7 mouse cellular contexts compared by ENCODE assay signal in the genomic region with DNA sequence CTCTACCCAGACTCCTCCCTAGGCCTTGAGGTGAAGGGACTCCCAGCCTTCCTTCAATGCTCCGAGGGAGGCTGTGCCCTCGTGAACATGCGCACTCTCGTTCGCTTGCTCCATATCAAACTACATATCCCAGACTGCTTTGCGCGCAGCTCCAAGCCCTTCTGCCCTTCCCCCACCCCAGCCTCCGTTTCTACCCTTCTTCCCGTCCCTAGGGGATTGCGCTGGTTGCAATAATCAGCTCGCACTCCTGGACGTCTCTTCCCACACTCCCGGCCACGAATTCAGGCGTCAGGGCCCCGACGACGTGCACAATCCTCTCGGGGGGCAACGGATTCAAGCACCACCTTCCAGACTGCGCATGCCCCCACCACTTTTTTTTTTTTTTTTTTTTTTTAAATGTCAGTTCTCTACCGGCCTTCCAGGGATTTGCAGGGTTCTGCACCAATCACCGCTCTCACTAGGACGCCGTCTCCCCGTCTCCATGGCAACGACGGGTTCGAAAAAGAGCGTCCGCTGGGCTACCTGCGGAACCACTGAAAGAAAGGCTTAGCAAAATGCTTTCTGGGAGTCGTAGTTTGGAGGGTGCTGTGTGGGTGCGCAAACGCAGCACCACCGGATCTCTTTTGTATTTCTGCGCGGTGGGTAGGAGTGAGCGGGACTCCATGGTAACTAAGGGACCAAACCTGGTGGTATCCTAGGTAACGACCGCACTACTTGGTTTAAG. TPM values are rescaled to one million over a fixed set of nuclear protein-coding genes. Genes with fewer than 3 reads are reported as not detected.
DNase-seq lines count a peak whose midpoint lies in the region; ATAC-seq lines count a peak whose summit lies in the region.

A gene (minus strand): TSS at position 478 of the 724 bp plus-strand sequence.

- no peaks in the 10 kb centered on the region for H3K9me3 ChIP-seq in embryonic facial prominence, embryonic 10.5 days
- no peaks in the 10 kb centered on the region; the same call in 1 of the 2 replicates for H3K9me3 ChIP-seq in limb, embryonic 10.5 days (replicated peaks)
- no peaks in the 10 kb centered on the region for H3K9me3 ChIP-seq in midbrain, embryonic 13.5 days

- under 1% methylated on average over 41 of the region's 41 CpGs for WGBS in embryonic facial prominence, embryonic 10.5 days
- WGBS in limb, embryonic 10.5 days, result under 1% methylated on average over 41 of the region's 41 CpGs
- under 1% methylated on average over 41 of the region's 41 CpGs for WGBS in midbrain, embryonic 13.5 days

- peak within 1 kb of the TSS; percentile 95 for H3K27ac ChIP-seq in embryonic facial prominence, embryonic 10.5 days (replicated peaks)
- H3K27ac ChIP-seq in limb, embryonic 10.5 days, result peak within 1 kb of the TSS; percentile 93
- H3K27ac ChIP-seq in midbrain, embryonic 13.5 days, result peak within 1 kb of the TSS; percentile 97

- DNase-seq in adrenal gland, postnatal 10 days, result peak; percentile 93
- DNase-seq in embryonic facial prominence, embryonic 10.5 days (ENCODE audit: low spot score), result peak; percentile 95
- DNase-seq in kidney, adult 11 months, result peak; percentile 97
- peak; percentile 93 for DNase-seq in limb, embryonic 10.5 days (ENCODE audit: low spot score)
- peak; percentile 78 for DNase-seq in spleen, adult 12 weeks (ENCODE audit: low spot score)

- H3K4me2 ChIP-seq in midbrain, embryonic 13.5 days (replicated peaks), result peak within 1 kb of the TSS; percentile 54

- peak within 1 kb of the TSS; percentile 71 for H3K4me3 ChIP-seq in embryonic facial prominence, embryonic 10.5 days
- H3K4me3 ChIP-seq in limb, embryonic 10.5 days, result peak within 1 kb of the TSS; percentile 68
- H3K4me3 ChIP-seq in midbrain, embryonic 13.5 days (replicated peaks), result peak within 1 kb of the TSS; percentile 58

- H3K36me3 ChIP-seq in embryonic facial prominence, embryonic 10.5 days (replicated peaks), result no peaks in the 10 kb centered on the region
- H3K36me3 ChIP-seq in limb, embryonic 10.5 days, result no peaks in the 10 kb centered on the region
- peaks cover 4% of the 10 kb centered on the region; the same call in 1 of the 2 replicates for H3K36me3 ChIP-seq in midbrain, embryonic 13.5 days

- H3K4me1 ChIP-seq in embryonic facial prominence, embryonic 10.5 days, result peaks cover 5% of the 10 kb centered on the region; the same call in 1 of the 2 replicates
- H3K4me1 ChIP-seq in limb, embryonic 10.5 days, result peaks cover 8% of the 10 kb centered on the region
- H3K4me1 ChIP-seq in midbrain, embryonic 13.5 days (replicated peaks), result peaks cover 7% of the 10 kb centered on the region

- H3K9ac ChIP-seq in midbrain, embryonic 13.5 days (replicated peaks), result peak within 1 kb of the TSS; percentile 71

- peak; percentile 88 for ATAC-seq in granulocyte monocyte progenitor cell, adult 5-6 weeks (replicated peaks; ENCODE audit: poor library complexity, severe bottlenecking)
- peak; percentile 96 for ATAC-seq in midbrain, embryonic 13.5 days

- no peaks in the 10 kb centered on the region for H3K27me3 ChIP-seq in embryonic facial prominence, embryonic 10.5 days (replicated peaks; ENCODE audit: low read depth, poor library complexity, severe bottlenecking)
- no peaks in the 10 kb centered on the region for H3K27me3 ChIP-seq in limb, embryonic 10.5 days (ENCODE audit: low read depth, poor library complexity, severe bottlenecking)
- no peaks in the 10 kb centered on the region for H3K27me3 ChIP-seq in midbrain, embryonic 13.5 days

RNA-seq across cellular contexts. Expression of the gene that starts here (rescaled TPM):
- total RNA-seq in adrenal gland, postnatal 10 days (2021), result 1 to 10 TPM; 2.1 to 4.9 TPM
- polyA plus RNA-seq in embryonic facial prominence, embryonic 10.5 days (2016; fragmentation: Nextera tagmentation; extraction: Ambion mirVana), result 2.4 and 2.8 TPM in 2 replicates
- total RNA-seq in granulocyte monocyte progenitor cell, adult 5-6 weeks (2014; fragmentation: Nextera tagmentation), result 0.43 TPM in 1 of 2 replicates, not detected in the other
- 0.30 and 0.57 TPM in 2 replicates for total RNA-seq in granulocyte monocyte progenitor cell, adult 5-6 weeks (2017)
- polyA plus RNA-seq in limb, embryonic 10.5 days (2016; fragmentation: Nextera tagmentation; extraction: Ambion mirVana), result 3.3 and 4.4 TPM in 2 replicates
- polyA plus RNA-seq in midbrain, embryonic 13.5 days (2015; fragmentation: Nextera tagmentation; extraction: Ambion mirVana), result 6.8 and 7.1 TPM in 2 replicates

Comparison
In these comparisons a context has a peak if more than half of its experiments do, and no peak if none do; other contexts are left out.
1. Peak in every context shown above with its lines: DNase-seq, ATAC-seq, H3K4me3 ChIP-seq and H3K27ac ChIP-seq.
2. Peak in ATAC-seq in granulocyte monocyte progenitor cell, adult 5-6 weeks; RNA of the gene not detected or under 1 TPM.